Mouse (Mus musculus): ENCODE data around the gene Srgap3. TPM values are rescaled to one million over a fixed set of nuclear protein-coding genes. Genes with fewer than 3 reads are reported as not detected.
A peak's percentile ranks its signal among the peaks of the same experiment; 100 is the strongest.

Gene Srgap3
- polyA plus RNA-seq (2015; fragmentation: Nextera tagmentation; extraction: Ambion mirVana) = 5.3 and 6.6 TPM in 2 replicates

- Histone ChIP-seq H3K27ac (peak within 1 kb of the TSS; percentile 79), H3K9me3 (no peaks in the 10 kb centered on the region), H3K36me3 (no peaks in the 10 kb centered on the region), H3K4me3 (replicated peaks) (peak within 1 kb of the TSS; percentile 56), H3K4me1 (peaks cover 16% of the 10 kb centered on the region), H3K4me2 (peak within 1 kb of the TSS; percentile 66), H3K27me3 (replicated peaks) (no peaks in the 10 kb centered on the region), H3K9ac (peak within 1 kb of the TSS; percentile 26; the same call in 1 of the 2 replicates)
- under 1% methylated on average over 31 of the region's 31 CpGs for WGBS
- peak; percentile 93 for ATAC-seq (ENCODE audit: insufficient read depth, low FRiP score, low read depth)
Observed at GRCm38 (mm10) chr6:112946895-112947436, at the start of gene Srgap3. Gene Srgap3 (minus strand): TSS chr6:112947266.

DNA sequence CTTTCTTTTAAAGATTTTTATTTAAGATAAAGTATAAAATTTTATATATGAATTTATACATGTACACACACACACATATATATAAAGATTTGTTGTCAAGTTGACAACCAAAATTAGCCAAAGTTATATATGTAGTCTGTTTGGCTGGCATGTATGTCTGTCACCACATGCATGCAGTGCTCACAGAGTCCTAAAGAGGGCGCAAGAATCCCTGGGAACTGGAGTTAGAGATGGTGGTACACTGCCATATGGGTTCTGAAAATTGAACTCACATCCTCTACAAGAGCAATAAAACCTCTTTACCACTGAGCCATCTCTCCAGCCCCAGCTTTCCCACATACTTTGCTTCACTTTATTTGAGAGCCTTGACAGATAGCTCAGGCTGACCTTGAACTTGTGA, 48.6 kb upstream of the Srgap3 start:
- Histone ChIP-seq H3K36me3 (no peaks in the 10 kb centered on the region), H3K4me1 (peaks cover 2% of the 10 kb centered on the region; the same call in 1 of the 2 replicates), H3K4me2 (no peak overlapping the region), H3K9ac (no peak overlapping the region), H3K4me3 (replicated peaks) (no peak overlapping the region), H3K27ac (no peak overlapping the region), H3K27me3 (replicated peaks) (no peaks in the 10 kb centered on the region), H3K9me3 (no peaks in the 10 kb centered on the region)
- no peak for ATAC-seq (ENCODE audit: insufficient read depth, low FRiP score, low read depth)
- 29% methylated on average over 1 of the region's 1 CpGs for WGBS

GRCm38 (mm10) chr6:112990119-112990518, 43.1 kb upstream of the Srgap3 start:
- Histone ChIP-seq H3K9ac (no peak overlapping the region), H3K4me3 (replicated peaks) (no peak overlapping the region), H3K9me3 (no peaks in the 10 kb centered on the region), H3K27me3 (replicated peaks) (no peaks in the 10 kb centered on the region), H3K4me1 (no peaks in the 10 kb centered on the region), H3K27ac (no peak overlapping the region), H3K4me2 (no peak overlapping the region), H3K36me3 (no peaks in the 10 kb centered on the region)
- no peak for ATAC-seq (ENCODE audit: insufficient read depth, low FRiP score, low read depth)
- WGBS = 54% methylated on average over 1 of the region's 1 CpGs

DNA sequence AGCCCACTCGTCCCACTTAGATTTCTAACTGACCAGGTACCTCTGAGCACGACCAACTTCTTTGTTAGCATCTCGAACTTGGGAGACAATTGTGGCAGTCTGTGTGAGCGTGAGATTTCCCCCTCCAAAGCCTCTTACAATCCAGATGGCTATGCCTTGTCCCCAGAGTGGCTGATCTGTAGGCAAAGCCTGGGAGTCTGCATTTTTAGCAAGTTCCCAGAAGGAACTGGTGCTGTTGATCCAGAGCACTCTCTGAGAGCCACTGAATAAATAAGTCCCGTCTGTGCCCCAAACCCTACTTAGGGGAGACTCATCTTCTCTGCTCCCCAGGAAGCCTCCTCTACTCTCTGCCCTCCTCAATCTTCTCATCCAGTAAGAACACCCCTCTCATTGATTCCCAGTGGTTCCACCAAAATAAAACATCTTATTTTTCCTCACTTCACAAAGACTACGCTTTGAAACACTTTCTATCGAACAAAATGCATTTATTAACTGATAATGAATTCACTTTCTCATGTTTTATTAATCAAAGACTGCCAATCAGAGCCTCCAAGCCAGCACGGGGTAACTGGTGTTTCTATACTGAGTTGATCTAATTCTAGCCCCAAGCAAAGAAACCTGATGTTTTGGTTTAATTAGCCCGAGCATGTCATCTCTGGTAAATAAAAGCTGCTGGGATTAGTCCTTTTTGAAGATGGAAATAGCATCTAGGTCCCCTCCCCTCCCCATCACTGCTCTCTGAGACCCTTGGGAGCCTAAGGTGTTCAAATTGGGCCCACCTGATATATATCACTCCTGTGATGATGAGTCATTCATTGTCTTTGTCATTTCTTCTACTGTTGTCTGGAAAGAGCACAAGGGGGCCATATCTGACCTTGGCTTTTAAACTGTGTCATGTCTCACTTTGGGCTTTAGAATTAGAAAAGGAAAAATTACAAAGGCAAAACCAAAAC, 38.6 kb upstream of the Srgap3 start:
- no peak overlapping the region for H3K4me2 ChIP-seq
- H3K4me3 ChIP-seq (replicated peaks) = no peak overlapping the region
- no peak overlapping the region for H3K27ac ChIP-seq
- ATAC-seq (ENCODE audit: insufficient read depth, low FRiP score, low read depth) = no peak
- no peaks in the 10 kb centered on the region for H3K36me3 ChIP-seq
- WGBS = 69% methylated on average over 9 of the region's 9 CpGs
- H3K9ac ChIP-seq = no peak overlapping the region
- H3K4me1 ChIP-seq = no peaks in the 10 kb centered on the region
- no peaks in the 10 kb centered on the region for H3K27me3 ChIP-seq (replicated peaks)
- no peaks in the 10 kb centered on the region for H3K9me3 ChIP-seq

DNA sequence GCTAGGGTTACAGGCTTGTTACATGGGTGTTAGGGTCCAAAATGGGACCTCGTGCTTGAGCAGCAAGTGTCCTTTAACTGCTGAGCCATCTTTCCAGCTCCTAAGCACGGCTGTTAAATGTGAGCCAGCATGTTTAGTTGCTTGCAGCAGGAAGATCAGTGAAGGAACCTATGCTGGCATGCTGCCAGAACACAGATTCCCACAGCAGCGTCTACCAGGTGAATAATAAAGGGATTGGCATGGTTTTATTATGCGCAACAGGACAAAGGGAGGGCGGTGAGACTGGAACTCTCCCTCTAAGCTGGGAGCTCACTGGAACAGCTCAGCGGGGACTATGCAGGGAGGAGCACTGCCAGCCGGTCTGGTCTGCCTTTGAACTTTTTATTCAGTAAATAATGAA, 35.2 kb upstream of the Srgap3 start:
- Histone ChIP-seq H3K4me3 (replicated peaks) (no peak overlapping the region), H3K4me1 (no peaks in the 10 kb centered on the region), H3K9me3 (no peaks in the 10 kb centered on the region), H3K27me3 (replicated peaks) (no peaks in the 10 kb centered on the region), H3K4me2 (no peak overlapping the region), H3K36me3 (no peaks in the 10 kb centered on the region), H3K9ac (no peak overlapping the region), H3K27ac (no peak overlapping the region)
- no peak for ATAC-seq (ENCODE audit: insufficient read depth, low FRiP score, low read depth)
- 41% methylated on average over 7 of the region's 7 CpGs for WGBS

DNA sequence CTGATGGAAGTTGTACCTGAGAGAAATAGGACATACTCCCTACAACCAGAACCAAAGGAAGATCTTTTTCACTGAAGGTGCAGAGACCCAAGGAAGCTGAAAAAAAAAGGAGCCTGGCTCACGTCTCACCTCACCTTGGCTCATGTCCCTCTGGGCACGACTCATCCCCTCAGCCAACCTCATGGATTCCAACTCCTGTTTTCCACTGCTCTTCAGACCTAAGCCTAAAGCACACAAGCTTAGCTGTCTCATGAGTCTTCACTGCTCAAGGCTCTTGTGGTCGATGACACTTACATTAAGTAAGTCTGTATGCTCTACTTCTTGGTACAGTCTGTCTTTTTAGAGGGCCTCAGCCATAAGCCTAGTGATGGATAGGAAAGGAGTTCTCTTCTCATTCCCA, 31.9 kb upstream of the Srgap3 start:
- WGBS = 83% methylated on average over 3 of the region's 3 CpGs
- Histone ChIP-seq H3K9ac (no peak overlapping the region), H3K27ac (no peak overlapping the region), H3K36me3 (no peaks in the 10 kb centered on the region), H3K4me2 (no peak overlapping the region), H3K9me3 (no peaks in the 10 kb centered on the region), H3K27me3 (replicated peaks) (no peaks in the 10 kb centered on the region), H3K4me3 (replicated peaks) (no peak overlapping the region), H3K4me1 (peaks cover 7% of the 10 kb centered on the region)
- ATAC-seq (ENCODE audit: insufficient read depth, low FRiP score, low read depth) = no peak

- Histone ChIP-seq H3K4me1 (peaks cover 23% of the 10 kb centered on the region), H3K36me3 (no peaks in the 10 kb centered on the region), H3K27me3 (replicated peaks) (no peaks in the 10 kb centered on the region), H3K27ac (no peak overlapping the region; the same call in 1 of the 2 replicates), H3K9ac (no peak overlapping the region), H3K9me3 (no peaks in the 10 kb centered on the region), H3K4me2 (no peak overlapping the region), H3K4me3 (replicated peaks) (no peak overlapping the region)
- no peak for ATAC-seq (ENCODE audit: insufficient read depth, low FRiP score, low read depth)
- 61% methylated on average over 4 of the region's 4 CpGs for WGBS
Observed at GRCm38 (mm10) chr6:112977246-112977645, 30.2 kb upstream of the Srgap3 start.

DNA sequence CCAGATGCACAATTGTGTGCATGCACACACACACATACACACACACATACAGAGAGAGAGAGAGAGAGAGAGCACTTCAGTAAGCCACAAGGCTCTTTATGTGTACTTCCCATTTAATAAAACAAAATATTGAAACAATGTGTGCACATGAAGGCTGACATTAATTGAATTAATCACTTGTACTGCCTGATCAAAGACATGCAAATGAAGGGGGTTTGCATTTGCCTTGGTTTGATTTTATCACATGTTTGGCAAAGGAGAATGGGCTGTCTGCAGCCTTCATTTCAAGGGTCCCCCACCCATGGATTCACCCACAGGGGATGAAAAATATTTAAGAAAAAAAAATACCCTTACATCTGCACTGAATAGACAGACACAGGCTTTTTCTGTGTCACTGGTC, 29.5 kb upstream of the Srgap3 start:
- Histone ChIP-seq H3K4me3 (replicated peaks) (no peak overlapping the region), H3K36me3 (no peaks in the 10 kb centered on the region), H3K4me1 (peaks cover 26% of the 10 kb centered on the region), H3K4me2 (no peak overlapping the region), H3K27ac (no peak overlapping the region), H3K9ac (no peak overlapping the region), H3K9me3 (no peaks in the 10 kb centered on the region), H3K27me3 (replicated peaks) (no peaks in the 10 kb centered on the region)
- no peak for ATAC-seq (ENCODE audit: insufficient read depth, low FRiP score, low read depth)

- 82% methylated on average over 16 of the region's 16 CpGs for WGBS
- H3K4me1 ChIP-seq = peaks cover 26% of the 10 kb centered on the region
- no peak overlapping the region for H3K4me2 ChIP-seq
- no peak overlapping the region for H3K9ac ChIP-seq
- H3K36me3 ChIP-seq = no peaks in the 10 kb centered on the region
- no peaks in the 10 kb centered on the region for H3K27me3 ChIP-seq (replicated peaks)
- H3K27ac ChIP-seq = no peak overlapping the region
- H3K4me3 ChIP-seq (replicated peaks) = no peak overlapping the region
- no peak for ATAC-seq (ENCODE audit: insufficient read depth, low FRiP score, low read depth)
- H3K9me3 ChIP-seq = no peaks in the 10 kb centered on the region
Observed at GRCm38 (mm10) chr6:112976136-112976535, 29.1 kb upstream of the Srgap3 start.

DNA sequence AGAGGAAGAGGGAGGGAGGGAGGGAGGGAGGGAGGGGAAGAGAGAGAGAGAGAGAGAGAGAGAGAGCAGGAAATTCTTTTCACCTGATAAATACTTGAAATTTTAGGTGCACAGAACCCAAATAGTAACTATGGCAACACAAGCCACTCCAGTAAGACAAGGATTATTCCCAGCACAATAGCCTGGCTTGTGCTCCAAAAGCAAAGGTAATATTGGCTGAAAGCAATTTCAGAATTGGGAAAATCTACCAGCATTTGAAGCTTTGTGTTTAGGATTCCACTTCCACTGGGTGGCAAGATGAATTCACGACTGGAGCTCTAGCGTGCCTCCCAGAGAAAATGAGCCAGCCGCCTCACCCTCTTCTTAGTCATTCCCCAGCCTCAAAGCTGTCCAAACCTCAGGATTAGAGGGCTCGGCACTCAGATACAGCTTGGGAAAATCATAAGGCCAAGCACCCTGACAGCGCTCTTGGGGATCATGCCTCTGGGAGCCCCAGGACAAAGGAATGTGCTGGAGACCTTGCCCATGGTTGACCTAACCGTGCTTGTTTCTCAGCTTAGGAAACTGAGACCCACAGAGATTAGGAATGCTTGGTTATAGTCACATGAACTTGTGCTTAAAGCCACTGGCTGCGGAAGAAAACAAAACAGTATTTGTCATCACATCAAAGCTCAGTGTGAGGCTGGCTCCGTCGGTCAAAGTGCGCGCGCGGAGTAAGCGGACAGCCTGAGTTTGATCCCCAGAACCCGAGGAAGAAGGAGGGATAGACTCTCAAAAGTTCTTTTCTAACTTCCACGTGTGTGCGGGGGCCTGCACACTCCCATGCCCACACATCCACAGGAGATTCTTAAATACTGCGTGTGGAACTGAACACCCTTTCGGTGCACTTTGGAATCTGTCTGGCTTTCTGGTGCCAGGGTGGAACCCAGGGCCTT, 27.0 kb upstream of the Srgap3 start:
- H3K9me3 ChIP-seq = no peaks in the 10 kb centered on the region
- no peak for ATAC-seq (ENCODE audit: insufficient read depth, low FRiP score, low read depth)
- 57% methylated on average over 19 of the region's 19 CpGs for WGBS
- peak overlapping the region; percentile 69 for H3K27ac ChIP-seq
- H3K36me3 ChIP-seq = no peaks in the 10 kb centered on the region
- H3K27me3 ChIP-seq (replicated peaks) = no peaks in the 10 kb centered on the region
- H3K9ac ChIP-seq = no peak overlapping the region
- H3K4me2 ChIP-seq = no peak overlapping the region
- H3K4me3 ChIP-seq (replicated peaks) = no peak overlapping the region
- H3K4me1 ChIP-seq = peaks cover 26% of the 10 kb centered on the region

DNA sequence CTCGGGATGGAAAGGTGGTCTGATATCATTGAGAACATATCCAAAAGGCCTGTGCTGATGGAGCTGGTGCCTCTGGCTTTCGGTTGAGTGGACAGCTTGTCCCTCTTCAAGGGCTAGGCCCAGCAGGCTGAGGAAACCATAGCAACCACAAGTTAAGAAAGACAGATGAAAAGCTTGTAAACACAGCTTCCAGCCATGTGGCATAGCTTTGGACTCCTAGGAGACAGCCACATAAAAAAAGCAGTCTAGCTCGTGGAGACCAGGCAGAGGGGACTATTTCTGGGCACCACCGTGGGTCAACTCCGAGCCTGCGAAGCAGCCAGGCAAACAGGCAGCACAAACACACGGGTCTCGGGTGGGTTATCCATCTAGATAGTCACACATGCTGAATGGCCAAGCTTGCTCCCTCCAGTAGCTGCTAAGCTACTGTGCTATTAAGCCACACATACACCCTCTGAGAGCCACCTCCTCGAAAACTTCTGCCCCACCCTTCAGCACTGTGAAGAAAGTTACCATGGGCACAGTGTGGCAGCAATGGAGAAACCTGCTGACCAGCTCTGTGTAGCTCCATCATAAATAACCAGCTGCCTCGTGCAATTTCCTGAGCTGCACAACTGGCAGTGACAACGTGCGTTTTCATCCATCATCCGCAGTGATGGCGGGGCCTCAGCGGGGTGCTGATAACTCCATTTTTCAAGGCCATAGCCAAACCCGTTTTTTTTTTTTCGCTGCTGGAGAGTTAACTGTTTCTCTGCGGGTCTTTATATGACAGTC, 26.0 kb upstream of the Srgap3 start:
- Histone ChIP-seq H3K4me2 (peak overlapping the region; percentile 32), H3K4me3 (replicated peaks) (no peak overlapping the region), H3K4me1 (peaks cover 26% of the 10 kb centered on the region), H3K36me3 (no peaks in the 10 kb centered on the region), H3K27ac (peak overlapping the region; percentile 78), H3K27me3 (replicated peaks) (no peaks in the 10 kb centered on the region), H3K9ac (no peak overlapping the region), H3K9me3 (no peaks in the 10 kb centered on the region)
- peak; percentile 72 for ATAC-seq (ENCODE audit: insufficient read depth, low FRiP score, low read depth)
- WGBS = 14% methylated on average over 18 of the region's 18 CpGs

Measured in stomach, embryonic 15.5 days (tissue).